Mouse (Mus musculus) hindbrain, embryonic 13.5 days (tissue): ENCODE results near the gene Csf2. TPM values are rescaled to one million over a fixed set of nuclear protein-coding genes. Genes with fewer than 3 reads are reported as not detected.

ENCODE experiments used
- ATAC-seq: fragments of 200-750 bp; cut with Nextera tagmentation; 2 replicates; pipeline ENCODE4 v1.8.0; 2017; ENCODE audit warnings: moderate TSS enrichment; ENCODE audit not compliant: low FRiP score
- H3K27ac ChIP-seq: fragments of 300-500 bp; sonication (generic); 2 replicates; pipeline ENCODE4 v1.5.1; 2015; ENCODE audit warnings: inconsistent platforms, mild to moderate bottlenecking, moderate library complexity
- H3K27me3 ChIP-seq: fragments of 300-500 bp; sonication (generic); 2 replicates; pipeline ENCODE4 v1.6.1; 2015; ENCODE audit warnings: mild to moderate bottlenecking, inconsistent platforms
- H3K36me3 ChIP-seq: fragments of 300-500 bp; sonication (generic); 2 replicates; pipeline ENCODE4 v1.6.1; 2015; ENCODE audit warnings: mild to moderate bottlenecking, inconsistent platforms
- H3K4me1 ChIP-seq: fragments of 300-500 bp; sonication (generic); replicated peaks from 2 replicates; pipeline ENCODE4 v1.6.1; 2015; ENCODE audit warnings: inconsistent platforms
- H3K4me2 ChIP-seq: fragments of 300-500 bp; sonication (generic); 2 replicates; pipeline ENCODE4 v1.6.1; 2015; ENCODE audit warnings: inconsistent platforms, mild to moderate bottlenecking, moderate library complexity
- H3K4me3 ChIP-seq: fragments of 300-500 bp; sonication (generic); 2 replicates; pipeline ENCODE4 v1.5.1; 2015; ENCODE audit warnings: mild to moderate bottlenecking, inconsistent platforms
- H3K9ac ChIP-seq: fragments of 300-500 bp; sonication (generic); 2 replicates; pipeline ENCODE4 v1.6.1; 2015; ENCODE audit warnings: mild to moderate bottlenecking, inconsistent platforms
- H3K9me3 ChIP-seq: fragments of 300-500 bp; sonication (generic); 2 replicates; pipeline ENCODE4 v1.6.1; 2016; ENCODE audit warnings: inconsistent platforms
- WGBS: fragments of 180-500 bp; shearing (Covaris S2); methylation state at CpG from one replicate; pipeline ENCODE4 v1.1.7; 2015; 5-methylcytosine and 5-hydroxymethylcytosine counted together
- polyA plus RNA-seq: library from polyadenylated mRNA; unstranded; fragments of >200 nt; fragmentation: Nextera tagmentation; extraction: Ambion mirVana; gene quantifications from 2 replicates; pipeline ENCODE4 v1.2.1, GENCODE M21; 2015

Csf2 gene
- polyA plus RNA-seq, 1 experiment from 2014 or later = not detected

GRCm38 (mm10) chr11:54201881-54202685, 47.4 kb downstream of the Csf2 start:
- H3K4me3 ChIP-seq = no peak overlapping the region

DNA sequence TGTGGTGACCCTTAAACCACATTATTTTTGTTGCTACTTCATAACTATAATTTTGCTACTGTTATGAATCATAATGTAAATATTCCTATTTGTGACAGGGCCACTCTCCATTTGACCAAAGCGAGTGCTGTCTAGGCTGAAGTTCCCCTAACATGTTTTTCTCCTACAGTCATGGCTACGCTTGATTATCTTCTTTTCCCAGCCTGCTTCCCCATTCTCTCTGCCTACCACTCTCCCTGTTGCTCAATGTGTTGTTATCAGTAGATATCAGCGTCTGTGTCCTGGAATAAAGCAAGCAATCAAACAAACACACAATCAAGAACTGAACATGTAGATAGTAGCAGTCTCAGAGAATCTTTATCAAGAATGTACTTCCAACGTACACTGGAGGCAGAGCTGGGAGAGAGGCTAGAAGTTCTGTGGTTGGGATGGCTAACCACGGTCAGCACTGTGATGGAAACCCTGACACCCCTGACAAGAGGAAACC, 48.1 kb downstream of the Csf2 start:
- 87% methylated on average over 5 of the region's 5 CpGs for WGBS
- no peak for ATAC-seq
- H3K4me1 ChIP-seq = no peaks in the 10 kb centered on the region

More at GRCm38 (mm10) chr11:54201881-54202685, 47.4 kb downstream of the Csf2 start:
- no peak overlapping the region for H3K9ac ChIP-seq
- no peaks in the 10 kb centered on the region for H3K9me3 ChIP-seq
- 74% methylated on average over 3 of the region's 3 CpGs for whole genome bisulfite sequencing
- H3K4me2 ChIP-seq = no peak overlapping the region
- ATAC-seq = no peak
- no peaks in the 10 kb centered on the region for H3K36me3 ChIP-seq
- no peaks in the 10 kb centered on the region for H3K27me3 ChIP-seq
- H3K27ac ChIP-seq = no peak overlapping the region
- H3K4me1 ChIP-seq = no peaks in the 10 kb centered on the region

More for the DNA sequence above, 48.1 kb downstream of the Csf2 start:
- Histone ChIP-seq H3K36me3 (no peaks in the 10 kb centered on the region), H3K27ac (no peak overlapping the region), H3K27me3 (no peaks in the 10 kb centered on the region), H3K9ac (no peak overlapping the region), H3K4me2 (no peak overlapping the region), H3K9me3 (no peaks in the 10 kb centered on the region), H3K4me3 (no peak overlapping the region)

Other genes starting within 250 kb of the Csf2 start
- gene Slc22a4, start 221.6 kb downstream of the Csf2 start, polyA plus RNA-seq = 1.8 and 2.1 TPM in 2 replicates
- 30.9 and 31.1 TPM in 2 replicates for gene Pdlim4, start 180.7 kb downstream of the Csf2 start, polyA plus RNA-seq
- 10.9 and 11.3 TPM in 2 replicates for gene P4ha2, start 149.6 kb downstream of the Csf2 start, polyA plus RNA-seq
- not detected in 2 replicates for gene Il3, start 17.6 kb upstream of the Csf2 start, polyA plus RNA-seq
- 39.6 and 40.4 TPM in 2 replicates for gene Acsl6, start 54.1 kb upstream of the Csf2 start, polyA plus RNA-seq
- not detected in 2 replicates for gene Meikin, start 121.0 kb upstream of the Csf2 start, polyA plus RNA-seq
- 10.0 and 10.7 TPM in 2 replicates for gene Fnip1, start 188.5 kb upstream of the Csf2 start, polyA plus RNA-seq